Mouse (Mus musculus) cerebellum, postnatal 25 days (tissue): ENCODE results near the gene Olfr732.

Experiments used
- DNase-seq, 2 experiments: peaks; one replicate each; pipeline ENCODE4 v3.0.0; 2021; ENCODE audit warnings: mixed read lengths in 2 of 2

Gene Olfr732

DNA sequence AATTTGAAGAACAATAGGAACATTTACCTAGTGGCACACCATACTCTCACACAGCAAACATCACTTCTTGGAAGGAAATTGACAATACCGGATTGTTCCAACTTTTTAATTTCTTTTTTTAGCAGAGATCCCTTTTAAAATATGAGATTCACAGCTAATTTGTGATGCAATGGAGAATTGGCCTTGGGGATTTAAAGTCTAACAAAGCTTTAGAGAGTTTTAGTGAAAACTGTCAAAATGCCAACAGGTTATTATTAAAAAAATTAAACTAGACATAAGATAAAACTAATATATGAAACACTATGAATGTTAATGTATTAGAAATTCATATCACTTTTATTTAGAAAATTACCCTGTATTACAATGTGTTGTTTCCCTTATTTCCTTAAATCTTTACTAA lies at the start of gene Olfr732:
Gene Olfr732 (minus strand): TSS at position 101 of the 400 bp plus-strand sequence.
- no peak for DNase-seq

DNA sequence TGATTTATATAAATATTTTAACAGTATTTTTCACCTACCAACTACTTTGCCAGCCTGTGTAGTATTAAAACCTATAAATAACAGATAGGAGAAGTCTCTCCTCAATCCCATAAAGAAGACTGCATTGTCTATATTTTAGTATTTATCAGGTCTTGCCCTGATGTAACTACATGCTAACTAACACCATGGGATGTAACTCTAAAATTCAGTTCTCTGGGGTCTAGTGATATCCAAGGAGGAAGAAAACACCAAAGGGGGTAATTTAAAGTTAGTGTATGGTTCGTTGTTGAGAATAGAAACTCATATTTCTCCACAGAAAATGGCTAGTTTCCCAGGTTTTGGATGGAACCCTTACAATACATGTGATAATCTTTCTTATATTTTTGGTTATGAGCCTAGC lies 42.7 kb upstream of the Olfr732 start, which contains the start of gene Olfr734:
Gene Olfr734 (minus strand): TSS at position 101 of the 400 bp plus-strand sequence.
- DNase-seq = no peak

DNA sequence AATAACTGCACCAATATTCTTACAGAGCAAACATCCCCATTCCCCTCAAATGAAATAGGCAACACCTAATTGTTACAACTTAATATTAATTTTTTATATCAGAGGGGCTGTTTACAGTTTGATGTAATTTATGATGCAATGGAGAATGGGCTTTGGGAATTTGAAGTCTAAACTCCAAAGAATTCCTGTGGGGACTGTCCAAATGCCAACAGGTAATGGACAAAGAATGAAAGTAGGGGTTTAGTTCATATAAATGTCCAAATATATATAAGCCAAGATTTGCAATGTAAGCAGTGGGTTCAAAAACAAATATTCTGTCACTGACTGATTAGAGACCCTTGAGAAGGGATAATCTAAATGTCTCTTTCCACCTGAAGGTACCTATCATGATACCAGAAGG lies 17.4 kb upstream of the Olfr732 start, which contains the start of gene Olfr733:
Gene Olfr733 (minus strand): TSS at position 101 of the 400 bp plus-strand sequence.
- DNase-seq = no peak

DNA sequence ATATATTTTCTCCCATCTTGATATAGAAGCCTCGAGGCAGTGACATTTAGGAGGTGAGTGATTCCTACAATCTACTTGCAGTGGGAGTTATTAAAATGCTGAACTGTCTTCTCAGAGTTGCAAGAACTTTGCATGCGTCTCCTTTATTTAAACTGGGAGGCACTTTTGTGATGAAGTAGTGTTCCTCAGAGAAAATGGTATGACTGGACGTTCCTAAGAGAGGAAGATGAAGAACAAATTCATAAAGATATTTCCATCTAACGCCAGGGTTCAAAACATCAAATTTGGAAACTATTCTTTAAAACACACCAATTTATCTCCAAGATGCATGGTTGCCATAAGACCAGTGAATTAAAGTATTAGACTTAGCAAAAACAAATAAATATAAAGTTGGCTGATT lies 42.2 kb downstream of the Olfr732 start, which contains the start of gene Olfr731:
Gene Olfr731 (minus strand): TSS at position 101 of the 400 bp plus-strand sequence.
- no peak for DNase-seq
